Mouse (Mus musculus) CH12.LX (cell line): ENCODE measurements around the gene Olfr693. TPM values are rescaled to one million over a fixed set of nuclear protein-coding genes. Genes with fewer than 3 reads are reported as not detected.

Source experiments
- DNase-seq: peaks from one replicate; pipeline ENCODE4 v3.0.0-alpha.2; 2013; ENCODE audit errors: extremely low read depth
- H3K27ac ChIP-seq: 2 replicates; pipeline ENCODE4 v1.5.1; 2012; ENCODE audit warnings: low read depth, mild to moderate bottlenecking, control low read depth, moderate library complexity; ENCODE audit not compliant: insufficient read depth
- H3K27me3 ChIP-seq: replicated peaks from 2 replicates; pipeline ENCODE3; 2012; ENCODE audit warnings: inconsistent platforms
- H3K36me3 ChIP-seq, 2 experiments: replicated peaks in 1 of 2; 2 replicates each; pipeline versions ENCODE3 to v1.6.1; 2012; ENCODE audit warnings: inconsistent platforms in 1 of 2, low read length in 1 of 2, mild to moderate bottlenecking in 1 of 2, mixed read lengths in 1 of 2, moderate library complexity in 1 of 2; ENCODE audit not compliant: control insufficient read depth in 1 of 2, insufficient read depth in 1 of 2
- H3K4me1 ChIP-seq, 2 experiments: 2 replicates each; pipeline ENCODE4 v1.6.1; 2012; ENCODE audit warnings: inconsistent platforms in 1 of 2, moderate library complexity in 1 of 2; ENCODE audit not compliant: insufficient read depth in 2 of 2, control insufficient read depth in 1 of 2
- H3K4me2 ChIP-seq: 2 replicates; pipeline ENCODE4 v1.6.1; 2012; ENCODE audit warnings: low read depth, mild to moderate bottlenecking, control low read depth; ENCODE audit not compliant: poor library complexity, insufficient read depth, severe bottlenecking
- H3K4me3 ChIP-seq, 3 experiments: fragments of 150-350 bp in 1 of 3; sonication (generic) in 1 of 3; replicated peaks in 1 of 3; 2 replicates each; pipeline versions ENCODE3 to v1.5.1; 2011 to 2012; ENCODE audit warnings: low read depth in 2 of 3, low read length in 2 of 3, mild to moderate bottlenecking in 2 of 3, moderate library complexity in 2 of 3, control low read depth in 1 of 3, improper control_type of control experiment in 1 of 3, inconsistent platforms in 1 of 3, mixed read lengths in 1 of 3; ENCODE audit not compliant: poor library complexity in 1 of 3
- H3K79me2 ChIP-seq: replicated peaks from 2 replicates; pipeline ENCODE4 v1.6.1; 2012; ENCODE audit warnings: mild to moderate bottlenecking, moderate library complexity; ENCODE audit not compliant: control insufficient read depth, poor library complexity, insufficient read depth, severe bottlenecking; ENCODE audit errors: extremely low read depth
- H3K9ac ChIP-seq: 2 replicates; pipeline ENCODE4 v1.6.1; 2012; ENCODE audit warnings: low read depth, mild to moderate bottlenecking, control low read depth, moderate library complexity; ENCODE audit not compliant: insufficient read depth
- H3K9me3 ChIP-seq: replicated peaks from 2 replicates; pipeline ENCODE3; 2012; ENCODE audit warnings: low read length, inconsistent platforms, mixed read lengths
- BHLHE40 ChIP-seq: IDR thresholded peaks from 2 replicates; pipeline ENCODE4 v1.6.1; 2011; ENCODE audit warnings: mild to moderate bottlenecking, low read depth, low read length, improper control_type of control experiment
- CHD1 ChIP-seq: IDR thresholded peaks from 2 replicates; pipeline ENCODE4 v1.6.1; 2012; ENCODE audit warnings: low read depth, low read length, improper control_type of control experiment, inconsistent platforms
- E2F4 ChIP-seq: IDR thresholded peaks from 2 replicates; pipeline ENCODE4 v1.6.1; 2011; ENCODE audit warnings: low read depth, low read length, improper control_type of control experiment; ENCODE audit not compliant: insufficient replicate concordance
- ELF1 ChIP-seq: IDR thresholded peaks from 2 replicates; pipeline ENCODE4 v1.6.1; 2014; ENCODE audit warnings: low read depth, mild to moderate bottlenecking, inconsistent platforms, low read length, improper control_type of control experiment
- EP300 ChIP-seq: IDR thresholded peaks from 2 replicates; pipeline ENCODE4 v1.6.1; 2011; ENCODE audit warnings: low read length, improper control_type of control experiment
- ETS1 ChIP-seq: conservative IDR thresholded peaks from 2 replicates; pipeline ENCODE4 v1.6.1; 2012; ENCODE audit warnings: low read depth, mild to moderate bottlenecking, inconsistent platforms, low read length, improper control_type of control experiment, moderate library complexity
- GABPA ChIP-seq: IDR thresholded peaks from 2 replicates; pipeline ENCODE4 v1.6.1; 2012; ENCODE audit warnings: low read depth, low read length, improper control_type of control experiment, inconsistent platforms; ENCODE audit not compliant: insufficient replicate concordance
- IRF4 ChIP-seq: IDR thresholded peaks from 2 replicates; pipeline ENCODE4 v1.6.1; 2014; ENCODE audit warnings: low read depth, mild to moderate bottlenecking, inconsistent platforms, low read length, improper control_type of control experiment
- JUND ChIP-seq: conservative IDR thresholded peaks from 2 replicates; pipeline ENCODE4 v1.6.1; 2011; ENCODE audit warnings: low read depth, low read length, improper control_type of control experiment
- KAT2A ChIP-seq: IDR thresholded peaks from 2 replicates; pipeline ENCODE4 v1.6.1; 2012; ENCODE audit warnings: low read length, improper control_type of control experiment, inconsistent platforms; ENCODE audit not compliant: insufficient replicate concordance
- MAX ChIP-seq: IDR thresholded peaks from 2 replicates; pipeline ENCODE4 v1.6.1; 2011; ENCODE audit warnings: low read length, improper control_type of control experiment
- MEF2A ChIP-seq: IDR thresholded peaks from 2 replicates; pipeline ENCODE4 v1.6.1; 2014; ENCODE audit warnings: low read depth, mild to moderate bottlenecking, inconsistent platforms, low read length, improper control_type of control experiment, borderline replicate concordance
- MYC ChIP-seq: IDR thresholded peaks from 2 replicates; pipeline ENCODE4 v1.6.1; 2011; ENCODE audit warnings: low read depth, mild to moderate bottlenecking, improper control_type of control experiment, low read length
- NRF1 ChIP-seq: IDR thresholded peaks from 2 replicates; pipeline ENCODE4 v1.6.1; 2014; ENCODE audit warnings: low read depth, mild to moderate bottlenecking, inconsistent platforms, low read length, improper control_type of control experiment, moderate library complexity
- SIN3A ChIP-seq: IDR thresholded peaks from 2 replicates; pipeline ENCODE4 v1.6.1; 2012; ENCODE audit warnings: low read length, improper control_type of control experiment, inconsistent platforms
- TCF12 ChIP-seq: IDR thresholded peaks from 2 replicates; pipeline ENCODE4 v1.6.1; 2014; ENCODE audit warnings: low read depth, mild to moderate bottlenecking, inconsistent platforms, low read length, improper control_type of control experiment
- UBTF ChIP-seq: IDR thresholded peaks from 2 replicates; pipeline ENCODE4 v1.6.1; 2012; ENCODE audit warnings: low read depth, mild to moderate bottlenecking, inconsistent platforms, low read length, improper control_type of control experiment, moderate library complexity
- ZC3H11A ChIP-seq: IDR thresholded peaks from 2 replicates; pipeline ENCODE4 v1.6.1; 2012; ENCODE audit warnings: low read depth, mild to moderate bottlenecking, inconsistent platforms, low read length, improper control_type of control experiment
- ZMIZ1 ChIP-seq: IDR thresholded peaks from 2 replicates; pipeline ENCODE4 v1.6.1; 2012; ENCODE audit warnings: low read depth, mild to moderate bottlenecking, inconsistent platforms, low read length, improper control_type of control experiment
- dilution Hi-C: fragments of 300-500 bp; cut with MboI; formaldehyde crosslinking; loops from 2 replicates; pipeline ENCODE4 v1.14.3; 2020; ENCODE audit warnings: low sequenced_read_pairs; ENCODE audit not compliant: extremely low pct_unique_long_range_greater_than_20kb, extremely low pct_ligation_motif_present
- in situ Hi-C: fragments of 300-500 bp; cut with MboI; formaldehyde crosslinking; loops from 3 replicates; pipeline ENCODE4 v1.14.3; 2019; ENCODE audit warnings: low sequenced_read_pairs, low pct_ligation_motif_present, low pct_unique_long_range_greater_than_20kb, mixed read lengths
- polyA plus RNA-seq: library from polyadenylated mRNA; unstranded; fragments of >175 nt; gene quantifications from 2 replicates; pipeline ENCODE4 v1.2.1, GENCODE M21; 2012; ENCODE audit warnings: low read depth; ENCODE audit not compliant: insufficient read length
- total RNA-seq, 2 experiments: library from RNA; depleted of rRNA; stranded (reverse); fragments of 300-350 nt in 1 of 2; fragments of >200 nt in 1 of 2; gene quantifications; 2 replicates each; pipeline ENCODE4 v1.2.3; 2012 to 2014

The Olfr693 gene
- total and polyA plus RNA-seq, 3 experiments = not detected

GRCm38 (mm10) chr7:106651555-106652343 is 28.6 kb downstream of the Olfr693 start:
- H3K27ac ChIP-seq = peak overlapping the region; percentile 72
- TF ChIP-seq CHD1 (0 out of 2 replicates have a peak, but pooled peaks have one; percentile 58), ZMIZ1 (no peak), IRF4 (peak; percentile 87), UBTF (no peak), JUND (no peak; the same call in 1 of the 2 replicates), SIN3A (no peak), E2F4 (0 out of 2 replicates have a peak, but pooled peaks have one; percentile 24), MYC (0 out of 2 replicates have a peak, but pooled peaks have one; percentile 14), KAT2A (no peak), EP300 (peak; percentile 81), ELF1 (0 out of 2 replicates have a peak, but pooled peaks have one; percentile 31), ZC3H11A (no peak), ETS1 (0 out of 2 replicates have a peak, but pooled peaks have one; percentile 12), MEF2A (peak; percentile 89), NRF1 (no peak), TCF12 (0 out of 2 replicates have a peak, but pooled peaks have one; percentile 18), MAX (no peak), BHLHE40 (0 out of 2 replicates have a peak, but pooled peaks have one; percentile 15), GABPA (no peak)
- no peak overlapping the region for H3K9ac ChIP-seq
- dilution Hi-C loops (no loop called here), in situ Hi-C loops (no loop called here)
- peaks cover 6 to 44% of the 10 kb centered on the region in 2 experiments; a peak in 3 of 4 replicates for H3K4me1 ChIP-seq
- no peak overlapping the region for H3K4me3 ChIP-seq
- no peaks in the 10 kb centered on the region for H3K36me3 ChIP-seq
- H3K4me2 ChIP-seq = peak overlapping the region; percentile 44; the same call in 1 of the 2 replicates
- H3K79me2 ChIP-seq = no peaks in the 10 kb centered on the region
- DNase-seq = peak; percentile 69
- no peaks in the 10 kb centered on the region for H3K27me3 ChIP-seq
- no peaks in the 10 kb centered on the region for H3K9me3 ChIP-seq
